Mouse (Mus musculus): ENCODE measurements around the gene Ftsj1. TPM values are rescaled to one million over a fixed set of nuclear protein-coding genes. Genes with fewer than 3 reads are reported as not detected.

Gene Ftsj1
- polyA plus RNA-seq, 1 experiment from 2014 or later: 43.7 TPM

DNA sequence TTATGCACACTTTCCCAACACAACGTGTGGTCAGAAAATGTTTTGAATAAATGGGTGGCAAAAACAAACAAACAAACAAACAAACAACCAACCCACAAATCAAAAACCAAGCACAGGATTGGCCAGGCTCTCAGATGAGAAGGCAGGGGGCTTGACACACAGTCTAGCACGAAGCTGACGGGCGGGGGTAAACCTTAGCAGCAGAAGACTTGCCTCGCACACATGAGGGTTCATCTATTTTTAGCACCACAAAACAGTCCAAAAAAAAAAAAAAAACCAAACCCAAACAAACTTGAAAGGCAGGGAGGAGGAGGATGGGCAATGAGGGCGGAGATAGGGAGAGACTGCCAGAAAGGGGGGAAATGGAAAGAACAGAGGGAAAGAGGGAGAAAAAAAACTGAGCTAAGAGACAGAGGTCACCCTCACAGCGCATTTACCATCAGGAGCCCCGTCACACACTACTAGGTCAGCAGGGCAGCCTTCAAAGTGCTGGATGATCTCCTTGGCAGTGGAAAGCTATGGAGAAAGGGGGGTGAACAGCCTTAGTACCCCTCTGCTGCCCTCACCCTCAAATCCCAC lies 3.6 kb downstream of the Ftsj1 start:
- WGBS: 86% methylated on average over 8 of the region's 8 CpGs
- H3K9ac ChIP-seq (replicated peaks): no peak overlapping the region
- H3K9me3 ChIP-seq: no peaks in the 10 kb centered on the region
- no peak overlapping the region for H3K4me3 ChIP-seq
- no peak overlapping the region for H3K4me2 ChIP-seq (replicated peaks)
- no peak for ATAC-seq (ENCODE audit: low FRiP score, low read depth)
- no peak overlapping the region for H3K27ac ChIP-seq (replicated peaks)
- H3K36me3 ChIP-seq: 0 out of 2 replicates have a peak, but pooled peaks cover 13% of the 10 kb centered on the region
- no peaks in the 10 kb centered on the region for H3K27me3 ChIP-seq
- H3K4me1 ChIP-seq: 0 out of 2 replicates have a peak, but pooled peaks cover 7% of the 10 kb centered on the region

DNA sequence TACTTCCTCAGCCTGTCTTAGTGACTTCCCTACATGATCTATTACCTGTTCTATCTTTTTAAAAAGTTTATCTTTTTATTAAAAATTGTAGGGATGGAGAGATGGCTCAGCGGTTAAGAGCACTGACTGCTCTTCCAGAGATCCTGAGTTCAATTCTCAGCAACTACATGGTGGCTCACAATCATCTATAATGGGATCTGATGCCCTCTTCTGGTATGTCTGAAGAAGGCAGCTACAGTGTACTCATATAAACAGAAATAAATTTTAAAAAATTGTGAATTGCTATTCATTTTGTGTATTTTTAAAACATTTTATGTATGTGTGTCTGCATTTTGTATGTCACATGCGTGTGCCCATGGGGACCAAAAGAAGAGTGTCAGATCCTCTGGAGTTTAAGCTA lies 4.5 kb downstream of the Ftsj1 start:
- H3K4me3 ChIP-seq: no peak overlapping the region

DNA sequence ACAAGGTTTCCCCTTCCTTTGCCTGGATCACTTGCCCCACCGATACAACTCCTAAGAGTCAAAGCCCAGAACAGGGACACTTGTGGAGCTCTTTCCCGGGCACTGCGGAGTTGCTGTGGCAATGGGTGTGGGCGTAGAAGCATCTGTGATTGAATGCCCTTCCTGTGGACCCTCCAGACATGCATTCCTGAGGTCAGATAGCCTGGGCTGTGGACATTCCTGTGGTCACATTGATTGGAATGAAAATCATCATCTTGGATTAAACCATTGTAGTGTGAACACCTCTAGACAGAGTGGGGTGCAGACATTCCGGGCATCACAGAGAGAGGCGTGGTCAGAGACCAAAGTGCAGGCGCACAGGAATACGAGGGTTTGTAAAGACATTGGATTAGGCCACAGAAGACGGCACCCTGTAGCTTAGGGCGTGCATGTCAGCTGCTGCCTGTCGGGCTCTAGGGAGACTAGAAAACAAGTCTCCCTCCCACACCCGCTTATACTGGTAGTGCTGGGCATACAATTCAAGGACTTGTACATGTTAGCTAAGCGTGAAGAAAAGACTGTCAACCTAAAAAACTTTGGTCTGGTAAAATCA lies 13.3 kb downstream of the Ftsj1 start:
- Histone ChIP-seq H3K4me2 (replicated peaks) (no peak overlapping the region), H3K27me3 (no peaks in the 10 kb centered on the region), H3K4me3 (no peak overlapping the region), H3K4me1 (no peaks in the 10 kb centered on the region), H3K36me3 (peaks cover 6% of the 10 kb centered on the region; the same call in 1 of the 2 replicates), H3K27ac (replicated peaks) (no peak overlapping the region), H3K9me3 (no peaks in the 10 kb centered on the region), H3K9ac (replicated peaks) (no peak overlapping the region)
- no peak for ATAC-seq (ENCODE audit: low FRiP score, low read depth)
- WGBS: 73% methylated on average over 13 of the region's 13 CpGs

More for the DNA sequence above, 4.5 kb downstream of the Ftsj1 start:
- Histone ChIP-seq H3K27me3 (no peaks in the 10 kb centered on the region), H3K4me2 (replicated peaks) (no peak overlapping the region), H3K27ac (replicated peaks) (no peak overlapping the region), H3K36me3 (0 out of 2 replicates have a peak, but pooled peaks cover 13% of the 10 kb centered on the region), H3K9ac (replicated peaks) (no peak overlapping the region), H3K4me1 (0 out of 2 replicates have a peak, but pooled peaks cover 7% of the 10 kb centered on the region), H3K9me3 (no peaks in the 10 kb centered on the region)
- ATAC-seq (ENCODE audit: low FRiP score, low read depth): no peak
- 82% methylated on average over 2 of the region's 2 CpGs for WGBS

DNA sequence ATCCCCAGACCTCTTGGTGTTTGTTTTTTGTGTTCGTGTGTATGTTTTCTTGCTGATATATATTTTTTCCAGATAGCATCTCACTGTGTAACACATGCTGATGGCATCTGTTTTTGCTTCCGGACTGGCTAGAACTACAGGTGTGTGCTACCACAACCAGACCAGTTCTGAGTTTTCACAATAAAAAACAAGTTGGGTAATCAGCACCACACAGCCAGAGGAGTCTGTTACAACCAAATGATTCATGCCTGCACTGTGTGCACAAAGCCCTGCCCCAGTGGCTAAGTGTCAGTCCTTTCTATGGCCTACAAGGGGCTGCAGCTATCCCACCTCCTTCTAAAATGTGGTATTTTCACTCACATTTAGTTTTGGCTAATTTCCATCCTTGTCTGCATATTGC lies 15.5 kb downstream of the Ftsj1 start:
- no peak overlapping the region for H3K9ac ChIP-seq (replicated peaks)
- H3K9me3 ChIP-seq: no peaks in the 10 kb centered on the region
- no peak for ATAC-seq (ENCODE audit: low FRiP score, low read depth)
- H3K27me3 ChIP-seq: no peaks in the 10 kb centered on the region
- no peak overlapping the region for H3K4me2 ChIP-seq (replicated peaks)
- peaks cover 6% of the 10 kb centered on the region; the same call in 1 of the 2 replicates for H3K36me3 ChIP-seq
- no peak overlapping the region for H3K4me3 ChIP-seq
- H3K4me1 ChIP-seq: no peaks in the 10 kb centered on the region
- no peak overlapping the region for H3K27ac ChIP-seq (replicated peaks)
- WGBS: 81% methylated on average over 2 of the region's 2 CpGs

DNA sequence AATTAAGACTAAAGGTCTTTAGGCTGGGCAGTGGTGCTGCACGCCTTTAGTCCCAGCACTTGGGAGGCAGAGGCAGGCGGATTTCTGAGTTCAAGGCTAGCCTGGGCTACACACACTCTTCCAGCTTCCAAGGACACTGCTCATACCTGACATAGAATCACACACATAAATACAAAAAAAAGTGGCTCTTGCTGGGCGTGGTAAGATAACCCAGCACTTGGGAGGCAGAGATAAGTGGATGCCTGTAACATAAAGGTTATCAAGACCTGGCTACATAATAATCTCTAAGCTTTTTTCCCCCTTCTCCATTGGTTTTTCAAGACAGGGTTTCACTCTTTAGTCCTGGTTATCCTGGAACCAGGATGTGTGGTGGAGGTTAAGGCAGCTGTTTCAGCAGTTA lies 18.6 kb downstream of the Ftsj1 start:
- 74% methylated on average over 3 of the region's 3 CpGs for WGBS
- ATAC-seq (ENCODE audit: low FRiP score, low read depth): no peak
- H3K4me2 ChIP-seq (replicated peaks): no peak overlapping the region

DNA sequence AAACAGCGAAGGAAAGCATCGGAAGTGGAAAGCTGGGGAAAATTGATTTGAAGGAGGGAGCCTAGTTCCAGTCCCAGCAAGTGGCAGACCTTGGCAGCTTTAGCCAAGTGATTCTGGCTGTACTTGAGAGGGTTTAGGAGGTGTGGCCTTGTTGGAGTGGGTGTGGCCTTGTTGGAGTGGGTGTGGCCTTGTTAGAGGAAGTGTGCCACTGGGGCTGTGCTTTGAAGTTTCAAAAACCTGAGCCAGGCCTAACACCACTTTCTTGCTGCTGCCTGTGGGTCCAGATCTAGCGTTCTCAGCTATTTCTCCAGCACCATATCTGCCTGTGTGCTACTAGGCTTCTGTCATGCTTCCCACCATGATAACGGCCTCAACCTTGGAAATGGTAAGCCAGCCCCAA lies 21.9 kb downstream of the Ftsj1 start:
- H3K9ac ChIP-seq (replicated peaks): no peak overlapping the region
- 75% methylated on average over 4 of the region's 4 CpGs for WGBS
- no peak for ATAC-seq (ENCODE audit: low FRiP score, low read depth)
- H3K4me3 ChIP-seq: no peak overlapping the region
- H3K9me3 ChIP-seq: no peaks in the 10 kb centered on the region
- no peaks in the 10 kb centered on the region for H3K36me3 ChIP-seq
- no peak overlapping the region for H3K27ac ChIP-seq (replicated peaks)
- H3K4me1 ChIP-seq: no peaks in the 10 kb centered on the region
- H3K4me2 ChIP-seq (replicated peaks): no peak overlapping the region
- H3K27me3 ChIP-seq: no peaks in the 10 kb centered on the region

More for the DNA sequence above, 18.6 kb downstream of the Ftsj1 start:
- Histone ChIP-seq H3K4me3 (no peak overlapping the region), H3K4me1 (no peaks in the 10 kb centered on the region), H3K36me3 (no peaks in the 10 kb centered on the region), H3K27me3 (no peaks in the 10 kb centered on the region), H3K27ac (replicated peaks) (no peak overlapping the region), H3K9ac (replicated peaks) (no peak overlapping the region), H3K9me3 (no peaks in the 10 kb centered on the region)

DNA sequence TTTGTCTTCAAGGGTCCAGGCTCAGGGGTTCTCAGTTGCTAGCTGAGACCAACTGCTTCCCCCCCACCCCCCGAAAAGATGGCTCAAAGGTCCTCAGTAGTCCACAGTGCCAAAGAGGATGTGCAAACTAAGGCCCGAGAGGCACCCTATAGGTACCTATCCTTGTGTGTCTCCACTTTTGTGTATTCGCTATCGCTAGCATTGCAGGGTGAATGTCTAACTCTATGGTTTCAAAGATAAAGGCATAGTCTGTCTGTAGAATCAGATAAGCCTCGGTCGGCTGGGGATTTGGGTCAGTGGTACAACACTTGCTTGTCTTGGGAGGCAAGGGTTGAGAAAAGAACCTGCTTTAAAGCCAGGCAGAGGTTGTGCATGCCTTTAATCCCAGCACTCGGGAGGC lies 28.7 kb downstream of the Ftsj1 start:
- H3K9me3 ChIP-seq: no peaks in the 10 kb centered on the region
- H3K4me2 ChIP-seq (replicated peaks): no peak overlapping the region
- no peak overlapping the region for H3K27ac ChIP-seq (replicated peaks)
- H3K36me3 ChIP-seq: no peaks in the 10 kb centered on the region
- 84% methylated on average over 7 of the region's 7 CpGs for WGBS
- no peaks in the 10 kb centered on the region for H3K27me3 ChIP-seq
- no peak overlapping the region for H3K4me3 ChIP-seq
- no peaks in the 10 kb centered on the region for H3K4me1 ChIP-seq
- ATAC-seq (ENCODE audit: low FRiP score, low read depth): no peak
- H3K9ac ChIP-seq (replicated peaks): no peak overlapping the region

DNA sequence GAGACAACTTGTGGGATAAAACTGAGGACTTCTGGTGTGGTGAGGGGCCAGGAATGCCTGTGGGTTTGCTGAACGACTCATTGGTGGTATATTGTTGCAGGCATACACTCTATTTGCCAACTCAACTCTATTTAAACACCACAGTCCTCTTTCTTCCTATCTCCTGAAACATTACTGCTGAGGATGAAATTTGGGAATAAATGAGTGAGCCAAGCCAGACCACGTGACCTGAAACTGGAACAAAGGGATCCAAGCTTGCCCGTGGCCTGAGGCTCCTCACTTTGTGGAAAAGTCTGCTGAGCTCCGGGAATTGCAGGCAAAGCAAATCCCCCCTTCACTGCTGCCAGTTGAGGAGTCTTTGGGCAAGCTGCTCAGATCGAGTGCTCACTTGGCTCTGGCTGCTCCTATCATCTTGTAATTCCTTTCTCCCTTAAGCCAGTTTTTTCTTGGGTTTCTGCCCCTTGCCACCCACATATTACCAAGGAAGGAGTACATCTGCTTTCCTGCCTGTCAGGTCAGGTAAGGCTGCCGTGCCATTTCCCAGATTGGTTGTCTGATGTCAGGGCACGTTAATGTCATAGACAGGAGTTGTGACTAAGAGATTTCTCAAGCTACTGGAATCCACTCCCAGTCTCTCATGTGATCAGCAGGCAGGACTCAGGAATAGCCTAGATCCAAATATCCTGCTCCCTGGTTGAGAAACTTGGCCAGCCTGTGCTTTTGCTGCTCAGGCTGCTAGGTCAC lies 29.4 kb downstream of the Ftsj1 start:
- H3K4me3 ChIP-seq: no peak overlapping the region
- no peak overlapping the region for H3K4me2 ChIP-seq (replicated peaks)
- ATAC-seq (ENCODE audit: low FRiP score, low read depth): no peak
- H3K27me3 ChIP-seq: no peaks in the 10 kb centered on the region
- 55% methylated on average over 7 of the region's 7 CpGs for WGBS
- no peaks in the 10 kb centered on the region for H3K9me3 ChIP-seq
- no peak overlapping the region for H3K27ac ChIP-seq (replicated peaks)
- no peaks in the 10 kb centered on the region for H3K36me3 ChIP-seq
- no peaks in the 10 kb centered on the region for H3K4me1 ChIP-seq
- H3K9ac ChIP-seq (replicated peaks): no peak overlapping the region

DNA sequence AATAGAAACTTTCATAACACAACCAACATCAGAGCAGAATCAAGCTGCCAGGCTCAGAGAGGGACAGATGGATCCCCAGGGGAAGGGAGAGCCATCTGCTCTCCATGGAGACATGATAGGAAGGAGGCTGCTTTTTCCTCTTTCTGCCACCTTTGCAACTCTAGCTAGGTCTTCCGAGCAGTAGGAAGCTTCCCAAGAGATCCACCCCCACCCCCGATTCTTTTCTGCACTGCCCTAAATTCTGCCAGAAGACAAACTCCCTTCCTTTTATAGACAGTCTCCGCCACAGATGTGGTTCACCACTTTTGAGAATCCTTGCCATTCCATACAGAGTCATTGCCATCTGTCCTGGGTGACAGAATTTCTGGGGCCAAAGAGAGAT lies 29.9 kb downstream of the Ftsj1 start:
- no peaks in the 10 kb centered on the region for H3K27me3 ChIP-seq
- H3K4me3 ChIP-seq: no peak overlapping the region
- H3K27ac ChIP-seq (replicated peaks): no peak overlapping the region
- no peak for ATAC-seq (ENCODE audit: low FRiP score, low read depth)
- no peak overlapping the region for H3K4me2 ChIP-seq (replicated peaks)
- H3K36me3 ChIP-seq: no peaks in the 10 kb centered on the region
- no peaks in the 10 kb centered on the region for H3K4me1 ChIP-seq
- H3K9me3 ChIP-seq: no peaks in the 10 kb centered on the region
- H3K9ac ChIP-seq (replicated peaks): no peak overlapping the region
- 75% methylated on average over 3 of the region's 3 CpGs for WGBS

DNA sequence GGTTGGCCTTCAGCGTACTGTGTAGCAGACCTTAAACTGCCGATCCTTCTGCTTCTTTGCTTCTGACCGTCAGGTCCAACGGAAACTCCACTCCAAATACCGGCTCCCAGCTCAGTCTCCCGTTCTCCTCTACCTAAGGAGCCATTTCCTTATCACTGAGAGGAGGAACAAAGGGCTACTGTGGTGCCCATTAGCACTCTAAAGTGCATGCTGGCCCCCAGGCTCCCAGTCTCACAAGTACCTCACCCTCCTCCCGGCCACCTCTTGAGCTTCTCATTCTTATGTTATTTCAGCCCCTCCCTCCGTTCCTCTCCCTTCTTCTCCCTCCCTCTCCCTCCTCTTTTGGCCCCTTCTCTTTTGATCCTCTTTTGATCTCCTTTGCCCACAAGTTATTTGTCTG lies 32.6 kb downstream of the Ftsj1 start:
- 46% methylated on average over 8 of the region's 8 CpGs for WGBS
- Histone ChIP-seq H3K9ac (replicated peaks) (no peak overlapping the region), H3K4me3 (no peak overlapping the region), H3K36me3 (no peaks in the 10 kb centered on the region), H3K9me3 (no peaks in the 10 kb centered on the region), H3K27ac (replicated peaks) (no peak overlapping the region), H3K27me3 (no peaks in the 10 kb centered on the region), H3K4me1 (no peaks in the 10 kb centered on the region), H3K4me2 (replicated peaks) (no peak overlapping the region)
- ATAC-seq (ENCODE audit: low FRiP score, low read depth): no peak

DNA sequence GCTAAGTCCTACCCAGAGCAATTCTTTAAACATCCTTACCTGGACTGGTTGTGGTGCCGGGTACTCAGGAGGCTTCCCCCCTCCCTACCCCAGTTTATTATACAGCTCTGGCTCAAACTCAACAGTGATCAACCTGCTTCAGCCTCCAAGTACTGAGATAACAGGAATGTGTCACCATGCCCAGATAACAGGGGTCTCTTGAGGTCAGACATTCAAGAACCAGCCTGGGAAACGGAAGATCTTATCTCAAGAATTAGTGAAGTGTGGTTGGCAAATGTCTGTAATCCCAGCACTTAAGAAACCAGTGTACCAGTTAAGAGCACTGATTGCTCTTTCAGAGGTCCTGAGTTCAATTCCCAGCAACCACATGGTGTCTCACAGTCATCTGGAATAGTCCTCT lies 34.1 kb downstream of the Ftsj1 start:
- ATAC-seq (ENCODE audit: low FRiP score, low read depth): no peak
- no peaks in the 10 kb centered on the region for H3K27me3 ChIP-seq
- no peaks in the 10 kb centered on the region for H3K9me3 ChIP-seq
- no peaks in the 10 kb centered on the region for H3K36me3 ChIP-seq
- no peak overlapping the region for H3K4me3 ChIP-seq
- 60% methylated on average over 2 of the region's 2 CpGs for whole genome bisulfite sequencing
- no peaks in the 10 kb centered on the region for H3K4me1 ChIP-seq
- H3K9ac ChIP-seq (replicated peaks): no peak overlapping the region
- no peak overlapping the region for H3K4me2 ChIP-seq (replicated peaks)
- no peak overlapping the region for H3K27ac ChIP-seq (replicated peaks)

DNA sequence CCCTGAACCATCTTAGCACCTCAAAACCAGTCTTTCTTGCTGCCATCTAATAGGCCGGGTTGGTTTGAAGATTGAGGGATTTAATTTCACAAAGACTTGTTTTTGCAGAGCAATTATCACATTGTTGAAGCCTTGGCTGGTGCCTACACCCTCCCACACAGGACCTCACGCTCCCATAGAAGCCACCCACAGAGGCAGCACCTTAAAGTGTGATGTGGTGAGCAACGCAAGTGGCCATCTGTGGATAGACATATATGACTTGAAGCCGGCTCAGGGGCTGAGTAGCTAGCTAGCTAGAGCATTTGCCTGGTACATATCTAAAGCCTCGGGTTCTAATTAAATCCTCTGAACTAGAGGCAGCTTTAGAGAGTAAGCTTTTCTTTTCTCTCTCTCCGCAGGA lies 34.8 kb downstream of the Ftsj1 start:
- no peaks in the 10 kb centered on the region for H3K4me1 ChIP-seq
- H3K9ac ChIP-seq (replicated peaks): no peak overlapping the region
- no peaks in the 10 kb centered on the region for H3K9me3 ChIP-seq
- H3K4me2 ChIP-seq (replicated peaks): no peak overlapping the region
- H3K36me3 ChIP-seq: no peaks in the 10 kb centered on the region
- H3K27ac ChIP-seq (replicated peaks): no peak overlapping the region
- 28% methylated on average over 6 of the region's 6 CpGs for WGBS
- no peak overlapping the region for H3K4me3 ChIP-seq
- ATAC-seq (ENCODE audit: low FRiP score, low read depth): no peak
- no peaks in the 10 kb centered on the region for H3K27me3 ChIP-seq
